Mouse (Mus musculus): Measurements from ENCODE around the gene Gm8871.
"Not testable (repeated sequence)": the region's sequence is repeated elsewhere in the genome, so short reads cannot be mapped to it uniquely, and the experiment has no call there.

Gm8871 gene

GRCm38 (mm10) chr5:10947505-10947904 is at the start of gene Gm8871, which contains the start of gene Gm8857:
Gene Gm8871 (plus strand): TSS chr5:10947805.
Gene Gm8857 (plus strand): TSS chr5:10947807.
- not testable (repeated sequence) for DNase-seq (ENCODE audit: low spot score in 2 of 2)

GRCm38 (mm10) chr5:10953512-10953911 is 5.9 kb downstream of the Gm8871 start:
- not testable (repeated sequence) for DNase-seq (ENCODE audit: low spot score in 2 of 2)

- DNase-seq (ENCODE audit: low spot score in 2 of 2): not testable (repeated sequence)
Observed at GRCm38 (mm10) chr5:10958057-10958456, 10.5 kb downstream of the Gm8871 start.
